ENCODE assay signal across 9 mouse cellular contexts in the genomic region with DNA sequence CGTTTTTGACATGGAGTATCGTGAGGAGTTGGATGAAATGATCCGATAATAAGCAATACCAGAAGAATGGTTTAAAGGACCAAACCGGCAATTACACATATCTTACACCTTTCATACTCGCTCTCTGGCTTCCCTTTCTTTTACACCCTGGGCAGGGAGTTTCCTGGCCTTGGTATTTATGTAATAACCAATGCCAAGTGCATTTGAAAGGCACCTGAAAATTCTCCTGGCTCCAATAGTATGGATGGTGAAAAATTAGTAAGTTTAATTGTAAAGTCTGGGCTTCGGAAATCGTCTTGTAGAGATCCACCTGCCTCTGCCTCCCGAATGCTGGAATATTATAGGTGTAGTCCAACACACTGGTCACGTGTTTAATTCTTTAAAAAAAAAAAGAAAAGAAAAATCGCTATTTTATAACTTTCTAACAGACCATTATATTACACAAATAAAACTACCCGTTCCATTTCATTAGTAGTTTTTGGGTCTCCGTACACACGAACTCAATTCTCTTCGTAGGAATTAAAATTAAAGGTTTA. TPM values are rescaled to one million over a fixed set of nuclear protein-coding genes. Genes with fewer than 3 reads are reported as not detected.
DNase-seq lines count a peak whose midpoint lies in the region; ATAC-seq and TF ChIP-seq lines count a peak whose summit lies in the region.
"Had no signal": no experiment of that assay in that cellular context is flagged by ENCODE, and none has a peak within 500 bp of the region (broad histone marks: within the 10 kb centered on the region; RNA-seq: fewer than 3 reads in every experiment).

No protein-coding gene starts in this region.

- H3K9me3 ChIP-seq in kidney, postnatal 0 days (replicated peaks; ENCODE audit: low read length) = no peaks in the 10 kb centered on the region
- no peaks in the 10 kb centered on the region for H3K9me3 ChIP-seq in neural tube, embryonic 13.5 days

- ATAC-seq in erythroblast, adult 5-6 weeks (replicated peaks; ENCODE audit: low FRiP score, poor library complexity, severe bottlenecking) = peak; percentile 7; the same call in 1 of the 2 replicates
- ATAC-seq in kidney, postnatal 0 days (replicated peaks; ENCODE audit: low FRiP score, low read depth) = no peak
- no peak for ATAC-seq in neural tube, embryonic 13.5 days (ENCODE audit: low read depth)

- no peaks in the 10 kb centered on the region for H3K27me3 ChIP-seq in kidney, postnatal 0 days (ENCODE audit: insufficient read depth, low read length)
- no peaks in the 10 kb centered on the region for H3K27me3 ChIP-seq in neural tube, embryonic 13.5 days

- H3K4me2 ChIP-seq in kidney, postnatal 0 days (ENCODE audit: low read length) = peak overlapping the region; percentile 57
- H3K4me2 ChIP-seq in neural tube, embryonic 13.5 days = peak overlapping the region; percentile 73

- intact Hi-C loops in left cerebral cortex, postnatal 14 days (cut with DNase I) = loop anchor here (2.0 to 10.0 kb wide), 3 partner anchors 110 to 776 kb away; partner anchors contain the start of genes Hist1h2ai, Hist1h2bl, Hist1h3h and Zfp184

- peaks cover 5% of the 10 kb centered on the region; the same call in 1 of the 2 replicates for H3K4me1 ChIP-seq in kidney, postnatal 0 days (replicated peaks; ENCODE audit: insufficient read depth, low read length)
- H3K4me1 ChIP-seq in neural tube, embryonic 13.5 days (replicated peaks) = peaks cover 32% of the 10 kb centered on the region

- peak overlapping the region; percentile 5; the same call in 1 of the 2 replicates for H3K9ac ChIP-seq in kidney, postnatal 0 days (ENCODE audit: low read depth, low read length)
- H3K9ac ChIP-seq in neural tube, embryonic 13.5 days = peak overlapping the region; percentile 58

- WGBS in kidney, postnatal 0 days = 2% methylated on average over 14 of the region's 14 CpGs
- 4% methylated on average over 14 of the region's 14 CpGs for WGBS in neural tube, embryonic 13.5 days

- peak overlapping the region; percentile 51 for H3K4me3 ChIP-seq in kidney, postnatal 0 days (replicated peaks; ENCODE audit: low read depth, low read length)
- peak overlapping the region; percentile 56 for H3K4me3 ChIP-seq in neural tube, embryonic 13.5 days

- DNase-seq in cerebellum, adult 8-10 months = peak; percentile 18
- DNase-seq in cerebellum, adult 11 months = no peak
- peak; percentile 69 for DNase-seq in A20 (ENCODE audit: low read depth, low spot score)
- no peak for DNase-seq in kidney, postnatal 0 days (ENCODE audit: low spot score)
- no peak for DNase-seq in left cerebral cortex, postnatal 14 days (ENCODE audit: low spot score in 2 of 2)
- DNase-seq in cerebellum, adult 11-12 months = no peak

- 0 out of 2 replicates have a peak overlapping the region, but pooled peaks have one; percentile 57 for H3K27ac ChIP-seq in kidney, postnatal 0 days
- H3K27ac ChIP-seq in neural tube, embryonic 13.5 days (replicated peaks) = no peak overlapping the region

- H3K36me3 ChIP-seq in kidney, postnatal 0 days (ENCODE audit: insufficient read depth, low read length) = no peaks in the 10 kb centered on the region
- no peaks in the 10 kb centered on the region for H3K36me3 ChIP-seq in neural tube, embryonic 13.5 days

- no peak for TF ChIP-seq CTCF in kidney, postnatal 0 days (IDR thresholded peaks at IDR 0.05; ENCODE audit: low read depth)

RNA-seq across cellular contexts. Expression of gene Trim27, which starts 10.1 kb away (rescaled TPM):
- 11.9 and 18.4 TPM in 2 replicates for total RNA-seq in erythroblast, adult 5-6 weeks (2015; ENCODE audit: low replicate concordance)
- 37.4 and 42.5 TPM in 2 replicates for total RNA-seq in erythroblast, adult 5-6 weeks (2017; ENCODE audit: low replicate concordance)
- 101 and 103 TPM in 2 replicates for polyA plus RNA-seq in kidney, postnatal 0 days (2015; fragmentation: Nextera tagmentation; extraction: Ambion mirVana)
- 82.9 and 88.9 TPM in 2 replicates for polyA plus RNA-seq in neural tube, embryonic 13.5 days (2015; fragmentation: Nextera tagmentation; extraction: Ambion mirVana)
- 10 to 100 TPM; 35.7 to 42.3 TPM for total RNA-seq in left cerebral cortex, postnatal 14 days (2021)

RNA-seq across cellular contexts. Expression of gene Olfr1368, which starts 23.5 kb away (rescaled TPM):
- not detected in 2 replicates for total RNA-seq in erythroblast, adult 5-6 weeks (2015; ENCODE audit: low replicate concordance)
- total RNA-seq in erythroblast, adult 5-6 weeks (2017; ENCODE audit: low replicate concordance) = not detected in 2 replicates
- polyA plus RNA-seq in kidney, postnatal 0 days (2015; fragmentation: Nextera tagmentation; extraction: Ambion mirVana) = not detected in 2 replicates
- not detected in 2 replicates for polyA plus RNA-seq in neural tube, embryonic 13.5 days (2015; fragmentation: Nextera tagmentation; extraction: Ambion mirVana)
- total RNA-seq in left cerebral cortex, postnatal 14 days (2021) = not detected
- total RNA-seq: heart, postnatal 36 days had no signal

RNA-seq across cellular contexts. Expression of gene Olfr263, which starts 39.8 kb away (rescaled TPM):
- not detected in 2 replicates for total RNA-seq in erythroblast, adult 5-6 weeks (2015; ENCODE audit: low replicate concordance)
- total RNA-seq in erythroblast, adult 5-6 weeks (2017; ENCODE audit: low replicate concordance) = not detected in 2 replicates
- not detected in 2 replicates for polyA plus RNA-seq in kidney, postnatal 0 days (2015; fragmentation: Nextera tagmentation; extraction: Ambion mirVana)
- polyA plus RNA-seq in neural tube, embryonic 13.5 days (2015; fragmentation: Nextera tagmentation; extraction: Ambion mirVana) = not detected in 2 replicates
- total RNA-seq in left cerebral cortex, postnatal 14 days (2021) = not detected
- total RNA-seq: heart, postnatal 36 days had no signal

RNA-seq across cellular contexts. Expression of gene Olfr1369-ps1, which starts 57.9 kb away (rescaled TPM):
- total RNA-seq in erythroblast, adult 5-6 weeks (2015; ENCODE audit: low replicate concordance) = not detected in 2 replicates
- total RNA-seq in erythroblast, adult 5-6 weeks (2017; ENCODE audit: low replicate concordance) = not detected in 2 replicates
- 0.04 TPM in 1 of 2 replicates, not detected in the other for polyA plus RNA-seq in kidney, postnatal 0 days (2015; fragmentation: Nextera tagmentation; extraction: Ambion mirVana)
- polyA plus RNA-seq in neural tube, embryonic 13.5 days (2015; fragmentation: Nextera tagmentation; extraction: Ambion mirVana) = not detected in 2 replicates
- not detected for total RNA-seq in left cerebral cortex, postnatal 14 days (2021)
- total RNA-seq: heart, postnatal 36 days had no signal

Comparison
In these comparisons a context has a peak if more than half of its experiments do, and no peak if none do; other contexts are left out.
1. DNase-seq: peak in cerebellum, adult 8-10 months (single experiment) and A20 (single experiment); none in cerebellum, adult 11 months (single experiment), kidney, postnatal 0 days (single experiment), left cerebral cortex, postnatal 14 days (0 of 2) and cerebellum, adult 11-12 months (single experiment).